Mouse (Mus musculus) left cerebral cortex, adult 18-20 months (tissue): ENCODE measurements at regions not wholly inside any gene's neighbourhood (a gene's known extent, or its start where the extent isn't known, plus 50 kb on each side); places are given as distances from the start of the nearest gene placed in this dataset.
"Not testable (repeated sequence)": the region's sequence is repeated elsewhere in the genome, so short reads cannot be mapped to it uniquely, and the experiment has no call there.

Source experiments
- DNase-seq, 2 experiments: peaks; one replicate each; pipeline ENCODE4 v3.0.0; 2021 to 2022; ENCODE audit warnings: low spot score in 2 of 2, mixed read lengths in 1 of 2

- DNase-seq: no peak
Observed at GRCm38 (mm10) chr1:81632704-81633103, 556.0 kb downstream of the Nyap2 start.

- DNase-seq: no peak
Observed at GRCm38 (mm10) chr1:81637357-81637756, 560.6 kb downstream of the Nyap2 start.

- DNase-seq: no peak
Observed at GRCm38 (mm10) chr1:81652990-81653717, 576.4 kb downstream of the Nyap2 start.

- DNase-seq: no peak
Observed at GRCm38 (mm10) chr1:81661245-81661644, 571.7 kb upstream of the Gm9747 start.

GRCm38 (mm10) chr1:81671142-81671541 lies 561.8 kb upstream of the Gm9747 start:
- DNase-seq: no peak

- no peak for DNase-seq
Observed at GRCm38 (mm10) chr1:81671725-81672124, 561.2 kb upstream of the Gm9747 start.

- no peak for DNase-seq
Observed at GRCm38 (mm10) chr1:81675576-81676342, 557.2 kb upstream of the Gm9747 start.

GRCm38 (mm10) chr1:81677768-81678400 lies 555.0 kb upstream of the Gm9747 start:
- no peak for DNase-seq

- no peak for DNase-seq
Observed at GRCm38 (mm10) chr1:81696129-81696528, 536.8 kb upstream of the Gm9747 start.

- DNase-seq: no peak
Observed at GRCm38 (mm10) chr1:81709169-81709568, 523.7 kb upstream of the Gm9747 start.

GRCm38 (mm10) chr1:81717091-81717490 lies 515.8 kb upstream of the Gm9747 start:
- no peak for DNase-seq

- no peak for DNase-seq
Observed at GRCm38 (mm10) chr1:81718233-81718632, 514.7 kb upstream of the Gm9747 start.

- no peak for DNase-seq
Observed at GRCm38 (mm10) chr1:81724859-81725258, 508.1 kb upstream of the Gm9747 start.

- DNase-seq: no peak
Observed at GRCm38 (mm10) chr1:81726268-81727132, 506.4 kb upstream of the Gm9747 start.

- DNase-seq: no peak
Observed at GRCm38 (mm10) chr1:81737111-81737833, 495.6 kb upstream of the Gm9747 start.

- DNase-seq: no peak
Observed at GRCm38 (mm10) chr1:81738384-81738783, 494.5 kb upstream of the Gm9747 start.

GRCm38 (mm10) chr1:81739392-81739791 lies 493.5 kb upstream of the Gm9747 start:
- no peak for DNase-seq

GRCm38 (mm10) chr1:81739981-81740380 lies 492.9 kb upstream of the Gm9747 start:
- DNase-seq: no peak

GRCm38 (mm10) chr1:81741882-81742281 lies 491.0 kb upstream of the Gm9747 start:
- DNase-seq: not testable (repeated sequence)

- no peak for DNase-seq
Observed at GRCm38 (mm10) chr1:81744524-81744923, 488.4 kb upstream of the Gm9747 start.
